ENCODE assay signal across 32 mouse cellular contexts in the genomic region with DNA sequence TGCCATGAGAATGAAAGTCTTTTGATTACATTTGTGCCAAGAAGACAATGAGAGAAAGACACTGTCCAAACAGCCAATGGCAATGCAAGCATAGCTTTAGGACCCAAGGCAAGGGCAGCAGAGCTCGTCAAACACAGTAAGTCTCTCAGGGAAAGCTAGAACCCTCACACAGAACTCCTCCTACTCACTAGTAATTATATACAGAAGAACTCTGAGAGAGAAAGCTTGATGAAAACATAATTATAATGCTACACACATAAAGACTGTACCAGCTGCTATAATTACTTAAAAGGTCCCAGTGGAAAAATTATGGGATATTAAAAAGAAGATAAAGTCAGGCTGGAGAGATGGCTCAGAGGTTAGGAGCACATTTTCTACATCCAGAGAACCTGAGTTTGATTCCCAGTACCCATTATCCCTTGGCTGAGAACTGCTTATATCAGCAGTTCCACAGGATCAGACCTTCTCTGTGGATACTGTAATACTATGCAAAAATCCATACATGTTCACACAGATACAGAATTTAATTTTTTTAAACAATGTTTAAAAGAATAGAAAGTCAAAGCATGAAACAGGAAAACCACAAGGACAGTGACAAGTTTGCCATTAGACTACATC. TPM values are rescaled to one million over a fixed set of nuclear protein-coding genes. Genes with fewer than 3 reads are reported as not detected.
DNase-seq lines count a peak whose midpoint lies in the region; ATAC-seq and TF ChIP-seq lines count a peak whose summit lies in the region.
"Had no signal": no experiment of that assay in that cellular context is flagged by ENCODE, and none has a peak within 500 bp of the region (broad histone marks: within the 10 kb centered on the region; RNA-seq: fewer than 3 reads in every experiment).

No protein-coding gene starts in this region.

- H3K27me3 ChIP-seq in hindbrain, postnatal 0 days (ENCODE audit: insufficient read depth, low read length) = no peaks in the 10 kb centered on the region
- no peaks in the 10 kb centered on the region for H3K27me3 ChIP-seq in hindbrain, embryonic 13.5 days
- H3K27me3 ChIP-seq in neural tube, embryonic 14.5 days (ENCODE audit: control insufficient read depth, insufficient read depth, low read length) = no peaks in the 10 kb centered on the region
- H3K27me3 ChIP-seq: embryonic facial prominence, embryonic 13.5 days; forebrain, embryonic 13.5 days; heart, embryonic 12.5 days; heart, embryonic 15.5 days; hindbrain, embryonic 12.5 days; intestine, embryonic 15.5 days had no signal

- no peaks in the 10 kb centered on the region; the same call in 1 of the 2 replicates for H3K36me3 ChIP-seq in hindbrain, postnatal 0 days (ENCODE audit: insufficient read depth, low read length)
- peaks cover 10% of the 10 kb centered on the region; the same call in 1 of the 2 replicates for H3K36me3 ChIP-seq in hindbrain, embryonic 13.5 days
- H3K36me3 ChIP-seq in neural tube, embryonic 14.5 days (ENCODE audit: control insufficient read depth, insufficient read depth, low read length) = no peaks in the 10 kb centered on the region
- H3K36me3 ChIP-seq: embryonic facial prominence, embryonic 10.5 days; embryonic facial prominence, embryonic 13.5 days; heart, embryonic 15.5 days; hindbrain, embryonic 12.5 days; intestine, embryonic 15.5 days had no signal

- no peaks in the 10 kb centered on the region for H3K4me1 ChIP-seq in hindbrain, postnatal 0 days (ENCODE audit: insufficient read depth, low read length)
- H3K4me1 ChIP-seq in hindbrain, embryonic 13.5 days (replicated peaks) = no peaks in the 10 kb centered on the region; the same call in 1 of the 2 replicates
- H3K4me1 ChIP-seq in neural tube, embryonic 14.5 days (ENCODE audit: control insufficient read depth, insufficient read depth, low read length) = no peaks in the 10 kb centered on the region
- H3K4me1 ChIP-seq in olfactory bulb, adult 2 months (ENCODE audit: control insufficient read depth, insufficient read depth, low read length) = peaks cover 4% of the 10 kb centered on the region; the same call in 1 of the 2 replicates
- H3K4me1 ChIP-seq: forebrain, embryonic 13.5 days; hindbrain, embryonic 12.5 days; intestine, embryonic 15.5 days had no signal

- no peak for TF ChIP-seq POLR2A in olfactory bulb, adult 2 months (IDR thresholded peaks at IDR 0.05; ENCODE audit: insufficient read depth, low read depth, low read length)

- WGBS in hindbrain, postnatal 0 days = 44% methylated on average over 1 of the region's 1 CpGs
- 19% methylated on average over 1 of the region's 1 CpGs for WGBS in hindbrain, embryonic 13.5 days
- WGBS in neural tube, embryonic 14.5 days = 29% methylated on average over 1 of the region's 1 CpGs
- 18% methylated on average over 1 of the region's 1 CpGs for WGBS in olfactory bulb, adult 2 months

- no peak overlapping the region for H3K4me2 ChIP-seq in hindbrain, postnatal 0 days (ENCODE audit: low read depth, low read length)
- no peak overlapping the region for H3K4me2 ChIP-seq in hindbrain, embryonic 13.5 days
- H3K4me2 ChIP-seq in neural tube, embryonic 14.5 days (ENCODE audit: low read depth, low read length) = no peak overlapping the region
- H3K4me2 ChIP-seq: embryonic facial prominence, embryonic 13.5 days; forebrain, embryonic 13.5 days; heart, embryonic 12.5 days; heart, embryonic 15.5 days; hindbrain, embryonic 12.5 days; intestine, embryonic 15.5 days had no signal

- no peak overlapping the region for H3K4me3 ChIP-seq in hindbrain, postnatal 0 days (ENCODE audit: low read length)
- H3K4me3 ChIP-seq in hindbrain, embryonic 13.5 days = no peak overlapping the region
- no peak overlapping the region for H3K4me3 ChIP-seq in neural tube, embryonic 14.5 days (ENCODE audit: low read depth, low read length)
- no peak overlapping the region for H3K4me3 ChIP-seq in olfactory bulb, adult 2 months (ENCODE audit: insufficient read depth, low read depth, low read length)
- H3K4me3 ChIP-seq: embryonic facial prominence, embryonic 10.5 days; embryonic facial prominence, embryonic 13.5 days; erythroblast, embryonic 14.5 days; forebrain, embryonic 13.5 days; heart, embryonic 12.5 days; heart, embryonic 15.5 days; hindbrain, embryonic 12.5 days; intestine, embryonic 15.5 days had no signal

- DNase-seq in heart, adult 11 months = peak; percentile 69
- no peak for DNase-seq in heart, adult 9 months (ENCODE audit: low spot score in 2 of 2)
- peak; percentile 14 for DNase-seq in hindbrain, postnatal 0 days (ENCODE audit: low spot score)
- DNase-seq in yolk sac, embryonic 10.5 days (ENCODE audit: low spot score) = no peak
- DNase-seq: adrenal gland, adult 2 months; adrenal gland, postnatal 14 days; cerebellum, adult 11 months; cerebellum, adult 2 months; cerebellum, adult 9-11 months; cerebellum, postnatal 25 days; embryo, embryonic 11 days; gastrocnemius, postnatal 10 days; gastrocnemius, postnatal 36 days; heart, postnatal 10 days; heart, postnatal 36 days; kidney, adult 11 months had no signal

- no peak overlapping the region for H3K27ac ChIP-seq in hindbrain, postnatal 0 days
- no peak overlapping the region for H3K27ac ChIP-seq in hindbrain, embryonic 13.5 days
- no peak overlapping the region for H3K27ac ChIP-seq in neural tube, embryonic 14.5 days (ENCODE audit: low read depth, low read length)
- H3K27ac ChIP-seq in olfactory bulb, adult 2 months (ENCODE audit: insufficient read depth, low read depth, low read length) = peak overlapping the region; percentile 83
- H3K27ac ChIP-seq: embryonic facial prominence, embryonic 10.5 days; embryonic facial prominence, embryonic 13.5 days; forebrain, embryonic 13.5 days; heart, embryonic 15.5 days; hindbrain, embryonic 12.5 days; intestine, embryonic 15.5 days had no signal

- H3K9ac ChIP-seq in hindbrain, postnatal 0 days (replicated peaks; ENCODE audit: low read length) = no peak overlapping the region
- H3K9ac ChIP-seq in hindbrain, embryonic 13.5 days = no peak overlapping the region
- H3K9ac ChIP-seq in neural tube, embryonic 14.5 days (replicated peaks; ENCODE audit: low read depth, low read length) = no peak overlapping the region
- H3K9ac ChIP-seq: embryonic facial prominence, embryonic 13.5 days; forebrain, embryonic 13.5 days; heart, embryonic 12.5 days; heart, embryonic 15.5 days; hindbrain, embryonic 12.5 days; intestine, embryonic 15.5 days had no signal

- ATAC-seq in hindbrain, postnatal 0 days = peak; percentile 56; the same call in 1 of the 2 replicates
- no peak for ATAC-seq in hindbrain, embryonic 13.5 days (ENCODE audit: low FRiP score)
- peak; percentile 74; the same call in 1 of the 2 replicates for ATAC-seq in neural tube, embryonic 14.5 days (ENCODE audit: low read depth)
- ATAC-seq: CD4-positive, CD25-positive, alpha-beta regulatory T cell, adult 4 months; forebrain, embryonic 13.5 days; forebrain, embryonic 16.5 days; intestine, embryonic 15.5 days had no signal

- H3K9me3 ChIP-seq in hindbrain, postnatal 0 days (ENCODE audit: low read length) = no peaks in the 10 kb centered on the region
- H3K9me3 ChIP-seq in hindbrain, embryonic 13.5 days = no peaks in the 10 kb centered on the region
- no peaks in the 10 kb centered on the region for H3K9me3 ChIP-seq in neural tube, embryonic 14.5 days (ENCODE audit: control insufficient read depth, low read length)
- H3K9me3 ChIP-seq: embryonic facial prominence, embryonic 10.5 days; embryonic facial prominence, embryonic 13.5 days; forebrain, embryonic 13.5 days; heart, embryonic 12.5 days; heart, embryonic 15.5 days; hindbrain, embryonic 12.5 days; intestine, embryonic 15.5 days had no signal

- no peak for TF ChIP-seq CTCF in hindbrain, postnatal 0 days (IDR thresholded peaks at IDR 0.05; ENCODE audit: low read depth)
- TF ChIP-seq CTCF in olfactory bulb, adult 2 months (IDR thresholded peaks at IDR 0.05; ENCODE audit: insufficient read depth, low read depth, low read length) = no peak

RNA-seq across cellular contexts. Expression of gene Cttnbp2, which starts 37.2 kb away (rescaled TPM):
- 23.1 and 24.0 TPM in 2 replicates for total RNA-seq in hindbrain, postnatal 0 days (2014; rRNA removed)
- polyA plus RNA-seq in hindbrain, postnatal 0 days (2015; fragmentation: Nextera tagmentation; extraction: Ambion mirVana) = 30.8 and 37.6 TPM in 2 replicates
- polyA plus RNA-seq in hindbrain, embryonic 13.5 days (2015; fragmentation: Nextera tagmentation; extraction: Ambion mirVana) = 44.6 and 50.9 TPM in 2 replicates
- 62.2 and 75.4 TPM in 2 replicates for polyA plus RNA-seq in neural tube, embryonic 14.5 days (2014; fragmentation: Nextera tagmentation; extraction: Ambion mirVana)
- polyA plus RNA-seq in olfactory bulb, adult 2 months (2012; ENCODE audit: insufficient read depth, insufficient read length, low replicate concordance, missing spikeins) = 113 and 146 TPM in 2 replicates
- total RNA-seq: common myeloid progenitor, adult 5-6 weeks; granulocyte monocyte progenitor cell, adult 5-6 weeks had no signal
- polyA plus RNA-seq: C2C12; erythroblast, embryonic 14.5 days had no signal

Comparison
In these comparisons a context has a peak if more than half of its experiments do, and no peak if none do; other contexts are left out.
1. DNase-seq: peak in heart, adult 11 months (single experiment) and hindbrain, postnatal 0 days (single experiment); none in heart, adult 9 months (0 of 2) and yolk sac, embryonic 10.5 days (single experiment).